Mouse (Mus musculus) megakaryocyte-erythroid progenitor cell, adult 5-6 weeks (primary cell): ENCODE results near the gene Gli2. TPM values are rescaled to one million over a fixed set of nuclear protein-coding genes. Genes with fewer than 3 reads are reported as not detected.

Experiments used
- ATAC-seq: replicated peaks from 2 replicates; pipeline ENCODE4 v1.8.0; 2016; ENCODE audit warnings: mild to moderate bottlenecking, inconsistent platforms; ENCODE audit not compliant: severe bottlenecking, poor library complexity, low FRiP score, low TSS enrichment
- total RNA-seq, 2 experiments: library from RNA; stranded (forward) in 1 of 2; stranded (reverse) in 1 of 2; fragments of 200-1000, 215-1000 nt in 1 of 2; fragments of >200 nt in 1 of 2; fragmentation: Nextera tagmentation in 1 of 2; gene quantifications; 2 replicates each; pipeline ENCODE4 v1.2.3; 2014 to 2017

The Gli2 gene
- total RNA-seq, 2 experiments from 2014 or later, result not detected

DNA sequence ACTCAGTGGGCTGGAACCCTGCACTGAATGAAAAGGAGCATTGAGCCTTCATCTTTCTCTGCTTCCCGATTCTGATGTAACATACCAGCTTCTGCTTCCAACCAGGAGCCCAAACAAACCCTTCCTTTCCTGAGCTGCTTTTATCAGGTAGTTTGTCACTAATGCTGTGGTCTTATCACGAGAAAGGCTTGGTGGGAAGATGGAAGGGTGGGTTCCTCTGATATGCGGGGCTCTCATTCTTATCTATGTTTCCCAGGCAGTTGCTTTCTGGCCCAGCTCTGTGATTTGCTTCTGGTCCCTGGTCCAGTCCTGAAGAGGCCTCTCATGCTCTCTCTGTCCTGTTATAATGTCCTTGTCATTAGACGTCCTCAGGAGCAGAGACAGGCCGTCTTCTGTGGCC is 222.8 kb downstream of the Gli2 start:
- no peak for ATAC-seq

DNA sequence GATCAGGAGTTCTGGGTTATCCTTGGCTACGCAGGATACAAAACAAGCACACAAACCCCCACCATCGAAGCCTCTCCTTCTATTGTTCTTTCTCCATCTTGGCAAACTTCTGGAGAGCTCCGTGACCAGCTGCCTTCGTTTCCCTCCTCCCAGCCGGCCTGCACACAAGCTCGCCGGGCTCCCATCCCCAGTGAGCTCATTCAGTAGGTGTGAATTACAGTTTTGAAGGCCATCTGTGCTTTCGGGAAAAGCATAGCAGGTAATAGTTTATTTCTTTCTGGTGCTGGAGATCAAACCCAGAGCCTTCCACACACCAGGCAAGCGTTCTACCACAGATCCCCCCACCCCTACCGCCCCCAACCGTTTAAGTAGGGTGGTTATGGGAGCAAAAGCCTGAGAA is 226.8 kb downstream of the Gli2 start:
- ATAC-seq, result no peak

DNA sequence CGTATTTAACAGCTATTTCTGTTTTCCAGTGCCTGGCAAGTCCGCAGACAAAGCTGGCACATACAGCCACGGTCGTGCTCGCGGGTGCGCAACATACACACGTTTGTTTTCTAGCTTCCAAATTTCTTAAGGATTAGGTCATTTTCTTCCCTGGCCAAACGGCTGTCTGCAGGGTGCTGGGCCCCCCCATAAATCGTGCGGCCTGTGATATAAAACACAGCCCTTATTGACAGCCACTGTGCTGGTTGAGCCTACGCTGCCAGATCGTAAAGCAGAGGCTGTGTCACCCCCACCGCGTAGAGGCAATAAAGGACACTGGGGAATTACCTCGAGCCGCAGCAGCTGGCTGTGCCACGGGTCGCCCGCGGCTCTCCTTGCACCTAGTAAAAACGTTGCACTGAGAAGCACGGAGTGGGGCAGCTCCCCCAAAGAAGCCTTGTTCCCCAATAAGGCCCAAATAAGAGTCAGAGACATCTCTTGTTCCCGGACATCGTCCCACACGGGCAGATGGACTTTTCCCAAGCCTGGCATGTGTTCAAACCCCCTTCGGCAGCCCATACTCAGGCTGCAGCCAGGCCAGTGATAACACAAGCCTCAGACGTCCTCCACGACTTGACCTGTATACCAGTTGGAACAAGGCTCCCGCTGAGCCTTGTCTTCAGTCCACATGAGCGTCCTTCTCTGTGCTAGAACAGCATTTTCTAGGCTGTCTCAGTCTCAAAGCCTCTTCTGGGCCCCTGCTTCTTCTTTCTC is 227.8 kb downstream of the Gli2 start:
- ATAC-seq, result no peak

DNA sequence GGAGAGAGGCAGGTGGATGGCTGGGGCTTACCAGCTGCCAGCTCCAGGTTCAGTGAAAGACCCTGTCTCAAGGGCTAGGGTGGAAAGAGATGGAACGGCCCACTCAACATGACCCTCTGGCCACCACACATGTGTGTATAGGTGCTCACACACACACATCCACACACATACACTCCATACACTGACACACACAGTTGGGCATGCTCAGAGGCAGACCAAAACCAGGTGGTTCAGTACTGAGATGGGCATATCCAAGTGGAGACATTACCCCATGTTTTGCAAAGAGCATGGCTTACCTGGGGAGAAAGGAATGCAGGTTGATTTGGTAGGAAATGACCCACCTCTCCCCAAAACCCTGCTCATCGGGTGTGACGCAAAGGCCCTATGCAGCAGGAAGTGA is 228.4 kb downstream of the Gli2 start:
- ATAC-seq, result no peak

DNA sequence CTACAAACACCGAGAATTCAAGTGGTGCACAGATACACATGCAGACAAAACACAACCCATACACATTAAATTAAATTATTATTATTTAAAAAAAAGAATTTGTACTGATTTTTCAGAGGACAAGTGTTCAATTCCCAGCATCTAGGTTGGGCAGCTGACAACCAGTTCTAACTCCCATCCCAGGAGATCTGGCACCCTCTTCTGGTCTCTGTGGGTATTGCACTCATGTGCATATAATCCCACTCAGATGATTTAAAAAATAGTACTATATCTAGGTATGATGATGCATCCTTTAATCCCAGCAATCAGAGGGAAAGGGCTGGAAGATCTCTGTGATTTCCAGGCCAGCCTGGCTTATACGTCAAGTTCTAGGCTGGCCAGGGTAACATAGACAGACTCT is 231.2 kb downstream of the Gli2 start:
- no peak for ATAC-seq

DNA sequence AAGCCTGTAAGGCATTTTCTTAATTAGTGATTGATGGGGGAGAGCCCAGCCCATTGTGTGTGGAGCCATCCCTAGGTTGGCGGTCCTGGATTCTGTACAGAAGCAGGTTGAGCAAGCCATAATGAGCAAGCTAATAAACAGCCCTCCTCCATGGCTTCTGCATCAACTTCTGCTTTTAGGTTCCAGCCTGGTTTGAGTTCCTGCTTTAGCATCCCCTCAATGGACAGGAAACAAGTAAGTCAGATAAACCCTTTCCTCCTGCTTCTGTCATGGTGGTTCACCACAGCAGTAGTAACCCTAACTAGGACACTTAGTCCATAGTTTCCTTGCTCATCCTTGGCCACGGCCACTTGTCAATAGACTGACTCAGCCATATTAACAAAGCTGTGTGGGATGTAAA is 238.4 kb downstream of the Gli2 start:
- ATAC-seq, result no peak

DNA sequence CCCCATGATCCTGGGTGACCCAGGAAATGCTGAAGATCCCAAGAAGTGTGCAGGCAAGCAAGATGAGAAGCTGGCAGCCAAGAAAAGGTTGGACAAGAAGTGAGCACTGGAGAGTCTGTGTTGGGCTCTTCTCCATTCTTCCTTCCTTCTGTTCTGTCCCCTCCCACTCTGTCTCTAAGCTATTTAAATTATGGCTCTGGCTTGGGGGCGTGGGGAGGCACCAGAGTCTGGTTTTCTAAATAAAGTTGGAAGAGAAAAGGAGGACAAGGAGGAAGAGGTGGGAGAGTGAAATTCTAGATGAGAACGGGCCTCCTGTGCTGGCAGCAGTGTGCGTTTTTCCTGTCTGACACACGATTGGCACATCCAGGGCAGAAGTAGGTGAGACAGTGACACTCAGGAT is 243.1 kb downstream of the Gli2 start:
- no peak for ATAC-seq

DNA sequence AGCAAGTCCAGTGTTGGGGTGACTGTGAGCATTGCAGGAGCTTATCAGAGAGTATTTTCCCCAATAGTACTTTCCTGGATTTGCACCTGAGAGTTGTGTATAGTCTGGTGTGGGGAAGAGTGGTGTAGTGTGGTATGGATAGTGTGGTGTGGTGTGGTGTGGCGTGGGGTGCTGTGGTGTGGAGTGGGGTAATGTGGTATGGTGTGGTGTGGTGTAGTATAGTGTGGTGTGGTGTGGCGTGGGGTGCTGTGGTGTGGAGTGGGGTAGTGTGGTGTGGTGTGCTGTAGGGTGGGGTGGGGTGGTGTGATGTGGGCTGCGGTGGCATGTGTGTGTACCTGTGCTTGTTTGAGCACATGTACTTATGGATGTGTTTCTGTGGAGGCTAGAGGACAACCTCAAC is 246.7 kb downstream of the Gli2 start:
- ATAC-seq, result no peak

DNA sequence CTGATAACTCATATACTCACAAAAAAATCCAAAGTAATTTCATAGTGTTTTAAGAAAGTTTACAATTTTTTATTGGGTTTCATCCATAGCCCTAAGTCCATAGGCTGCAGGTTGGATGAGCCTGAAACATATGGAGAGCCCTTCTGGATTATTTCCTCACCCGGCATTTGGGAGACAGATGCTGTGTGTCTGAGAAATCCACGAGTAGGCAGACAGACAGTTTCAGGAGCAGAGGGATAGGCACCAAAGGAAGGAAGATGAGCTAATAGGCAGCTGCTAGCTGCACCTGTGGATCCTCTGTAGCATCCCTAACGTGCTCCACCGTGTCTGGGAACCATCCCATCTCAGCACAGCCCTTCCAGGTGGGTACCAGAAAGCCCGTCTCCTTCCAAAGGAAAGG is 251.3 kb downstream of the Gli2 start:
- ATAC-seq, result no peak

DNA sequence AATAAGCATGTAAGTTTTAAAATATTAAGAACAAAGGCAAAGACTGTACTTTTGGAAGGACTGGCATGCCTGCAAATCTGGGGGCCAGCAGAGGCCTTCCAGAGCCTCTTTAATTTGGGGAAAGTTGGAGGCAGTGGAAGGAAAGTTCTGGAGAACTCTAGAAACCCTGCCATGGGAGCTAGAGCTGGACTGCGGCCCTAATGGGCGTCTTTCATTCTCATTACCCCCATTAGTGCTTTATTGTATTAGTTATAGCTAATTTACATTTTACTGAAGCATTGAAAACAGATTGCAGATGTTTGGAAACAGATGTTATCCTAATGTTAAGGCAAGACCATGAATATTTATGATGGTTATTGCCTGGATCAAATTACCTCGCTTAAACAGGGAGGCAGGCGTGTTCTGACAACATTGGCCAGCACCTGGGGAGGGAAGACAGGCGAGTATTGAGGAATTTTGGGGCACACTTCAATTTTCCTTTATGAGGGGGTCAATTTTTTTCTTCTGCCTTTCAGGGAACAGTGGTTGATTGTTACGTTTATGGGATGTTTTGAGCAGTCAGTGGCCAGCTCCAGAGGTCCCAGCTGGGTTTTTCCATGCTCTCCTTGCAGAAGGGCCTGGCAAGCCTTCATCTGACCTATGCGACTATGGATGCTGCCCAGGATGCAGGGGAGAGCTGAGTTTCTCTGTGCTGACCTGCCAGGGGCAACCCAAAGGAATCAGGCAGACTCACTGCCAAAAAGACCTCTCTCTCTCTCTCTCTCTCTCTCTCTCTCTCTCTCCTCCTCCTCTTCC is 253.9 kb downstream of the Gli2 start:
- no peak for ATAC-seq

DNA sequence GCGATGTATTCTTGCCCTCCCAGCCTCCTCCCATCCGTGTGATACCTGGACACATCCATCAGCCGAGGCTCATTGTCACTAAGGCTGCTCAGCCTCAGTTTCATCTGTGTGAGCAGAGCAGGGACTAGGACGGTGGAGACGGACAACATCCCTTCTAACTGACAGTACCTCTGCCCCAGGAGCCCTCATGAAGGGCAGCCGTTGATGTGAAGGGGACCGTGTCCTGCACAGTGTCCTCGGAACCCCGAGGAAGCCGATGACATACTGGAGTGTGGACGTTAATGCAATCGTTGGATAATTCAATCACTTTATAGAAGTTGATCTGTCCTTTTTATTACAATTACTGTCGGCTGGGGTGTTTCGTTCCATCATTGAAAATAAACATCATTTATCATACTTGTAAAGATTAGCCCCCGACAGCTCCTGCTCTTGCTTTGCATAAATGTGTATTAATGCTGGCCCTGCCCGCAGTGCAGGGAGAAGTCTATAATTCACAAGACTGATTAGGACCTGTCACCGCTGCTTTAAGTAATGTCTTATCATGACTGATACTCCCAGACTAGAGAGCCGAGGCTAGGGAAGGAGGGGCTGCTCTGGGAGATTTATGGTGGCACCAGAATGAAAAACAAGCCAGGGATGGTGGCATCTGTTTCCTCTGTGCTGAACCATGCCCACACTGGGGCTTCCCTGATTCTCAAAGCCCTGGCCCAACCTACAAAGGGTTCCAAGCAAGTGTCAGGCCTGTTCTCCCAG is 257.8 kb downstream of the Gli2 start:
- no peak for ATAC-seq

DNA sequence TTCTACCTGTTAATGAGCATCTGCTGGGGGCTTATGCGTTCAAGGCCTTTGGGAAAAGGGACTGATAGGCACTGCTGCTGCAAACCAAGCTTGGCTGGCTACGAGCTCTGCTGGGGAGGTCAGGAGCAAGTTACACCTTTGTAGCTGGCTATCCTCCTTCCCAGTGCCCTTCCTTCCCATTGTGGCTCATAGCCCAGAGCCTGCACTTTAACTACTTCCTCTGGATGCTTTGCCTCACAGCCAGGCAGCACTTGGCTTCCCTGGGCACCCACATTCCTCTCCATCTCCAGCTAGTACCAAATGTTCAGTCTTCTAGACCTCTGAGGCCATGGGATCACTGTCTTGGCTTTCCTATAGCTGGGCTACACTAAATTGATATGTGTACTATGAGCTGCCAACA is 263.5 kb downstream of the Gli2 start:
- ATAC-seq, result no peak

DNA sequence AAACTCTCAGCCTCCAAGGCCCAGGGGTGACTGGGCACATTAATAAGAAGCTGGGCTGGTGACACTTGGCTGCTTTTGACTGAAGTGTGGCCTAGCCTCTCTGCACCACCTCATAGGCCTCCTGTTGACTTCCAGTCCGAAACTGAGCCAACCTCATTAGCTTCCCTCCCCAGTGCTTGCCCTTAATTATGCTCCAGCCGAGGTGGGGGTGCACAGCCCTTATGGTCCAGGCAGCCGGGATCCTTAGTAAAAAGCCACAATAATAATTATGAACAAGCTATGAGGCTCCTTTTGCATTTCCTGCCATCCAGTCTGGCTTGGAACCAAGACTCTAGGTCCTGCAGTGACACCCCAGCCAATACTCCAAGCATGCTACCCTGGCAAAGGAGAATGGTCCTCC is 264.0 kb downstream of the Gli2 start:
- no peak for ATAC-seq

DNA sequence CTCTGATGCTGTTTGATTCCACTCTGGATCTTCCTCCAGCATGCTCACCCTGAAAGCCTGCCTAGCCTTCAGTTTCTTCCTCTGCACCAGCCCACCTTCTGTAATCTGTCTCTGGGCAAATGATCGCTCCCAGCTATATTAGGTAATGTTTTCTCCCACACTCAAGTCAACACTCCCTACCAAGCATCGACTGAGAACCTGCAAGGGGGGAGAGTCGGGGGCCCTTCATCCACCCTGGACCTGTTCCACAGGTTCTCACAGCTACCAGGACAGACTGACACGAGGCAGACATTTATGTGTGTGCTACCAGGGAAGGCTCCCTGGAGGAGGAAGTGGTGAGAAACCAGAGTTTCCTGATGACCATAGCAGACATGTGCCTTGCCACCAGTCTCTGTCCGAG is 264.6 kb downstream of the Gli2 start:
- ATAC-seq, result no peak

DNA sequence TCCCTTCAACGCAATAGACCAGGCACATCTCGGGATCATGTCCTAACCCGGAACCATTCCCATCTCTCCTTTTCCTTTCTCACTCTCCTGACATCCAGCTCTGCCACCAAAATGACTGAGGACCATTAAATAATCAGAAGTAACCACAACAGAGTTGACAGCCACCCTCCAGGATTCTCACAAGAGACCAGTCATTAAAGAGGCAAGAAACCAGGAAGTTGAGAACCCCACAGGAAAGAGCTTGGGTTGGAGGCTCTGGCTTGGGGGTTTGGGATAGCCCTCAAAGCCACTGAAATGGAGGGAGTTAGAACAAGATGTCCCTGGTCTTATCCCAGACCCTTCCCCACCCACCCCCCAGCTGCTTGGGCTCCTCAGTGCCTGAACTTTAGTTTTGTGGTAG is 265.9 kb downstream of the Gli2 start:
- ATAC-seq, result no peak
